Mouse (Mus musculus): ENCODE measurements around the gene Zfp819. TPM values are rescaled to one million over a fixed set of nuclear protein-coding genes. Genes with fewer than 3 reads are reported as not detected.
"Not testable (repeated sequence)": the region's sequence is repeated elsewhere in the genome, so short reads cannot be mapped to it uniquely, and the experiment has no call there.

Zfp819 gene
- polyA plus RNA-seq, 1 experiment from 2014 or later: 0.44 TPM

GRCm38 (mm10) chr7:43662804-43663203 is 55.8 kb downstream of the Zfp819 start:
- Histone ChIP-seq H3K36me3 (ENCODE audit: control insufficient read depth, insufficient read depth, low read length) (no peaks in the 10 kb centered on the region), H3K9ac (replicated peaks; ENCODE audit: low read depth, low read length) (no peak overlapping the region), H3K27ac (ENCODE audit: low read depth, low read length) (no peak overlapping the region), H3K4me3 (ENCODE audit: low read depth, low read length) (no peak overlapping the region), H3K27me3 (ENCODE audit: control insufficient read depth, insufficient read depth, low read length) (no peaks in the 10 kb centered on the region), H3K9me3 (ENCODE audit: control insufficient read depth, low read length) (no peaks in the 10 kb centered on the region), H3K4me2 (ENCODE audit: low read depth, low read length) (no peak overlapping the region), H3K4me1 (ENCODE audit: control insufficient read depth, insufficient read depth, low read length) (no peaks in the 10 kb centered on the region)
- ATAC-seq (ENCODE audit: low read depth): no peak
- WGBS: 93% methylated on average over 1 of the region's 1 CpGs

- not testable (repeated sequence) for H3K4me3 ChIP-seq (ENCODE audit: low read depth, low read length); H3K4me2 ChIP-seq (ENCODE audit: low read depth, low read length); H3K9me3 ChIP-seq (ENCODE audit: control insufficient read depth, low read length); ATAC-seq (ENCODE audit: low read depth); H3K27me3 ChIP-seq (ENCODE audit: control insufficient read depth, insufficient read depth, low read length); H3K27ac ChIP-seq (ENCODE audit: low read depth, low read length); H3K9ac ChIP-seq (replicated peaks; ENCODE audit: low read depth, low read length); H3K36me3 ChIP-seq (ENCODE audit: control insufficient read depth, insufficient read depth, low read length); H3K4me1 ChIP-seq (ENCODE audit: control insufficient read depth, insufficient read depth, low read length)
- 88% methylated on average over 4 of the region's 4 CpGs for WGBS
Observed at GRCm38 (mm10) chr7:43667221-43667620, 60.3 kb downstream of the Zfp819 start.

Other genes starting within 250 kb of the Zfp819 start
- gene Siglecg, start 199.0 kb upstream of the Zfp819 start, polyA plus RNA-seq (2014; fragmentation: Nextera tagmentation; extraction: Ambion mirVana): not detected in 2 replicates
- gene Lim2, start 179.5 kb upstream of the Zfp819 start, polyA plus RNA-seq (2014; fragmentation: Nextera tagmentation; extraction: Ambion mirVana): not detected in 2 replicates
- not detected in 2 replicates for gene Nkg7, start 170.1 kb upstream of the Zfp819 start, polyA plus RNA-seq (2014; fragmentation: Nextera tagmentation; extraction: Ambion mirVana)
- not detected in 2 replicates for gene Cldnd2, start 166.4 kb upstream of the Zfp819 start, polyA plus RNA-seq (2014; fragmentation: Nextera tagmentation; extraction: Ambion mirVana)
- gene Etfb, start 163.1 kb upstream of the Zfp819 start, polyA plus RNA-seq (2014; fragmentation: Nextera tagmentation; extraction: Ambion mirVana): 107 and 129 TPM in 2 replicates
- gene Gm45233, start 163.0 kb upstream of the Zfp819 start, polyA plus RNA-seq (2014; fragmentation: Nextera tagmentation; extraction: Ambion mirVana): 0.27 and 0.41 TPM in 2 replicates
- gene Vsig10l, start 144.0 kb upstream of the Zfp819 start, polyA plus RNA-seq (2014; fragmentation: Nextera tagmentation; extraction: Ambion mirVana): 13.6 and 15.4 TPM in 2 replicates
- gene Iglon5, start 117.1 kb upstream of the Zfp819 start, polyA plus RNA-seq (2014; fragmentation: Nextera tagmentation; extraction: Ambion mirVana): 9.8 and 14.6 TPM in 2 replicates
- gene 4931406B18Rik, start 101.2 kb upstream of the Zfp819 start, polyA plus RNA-seq (2014; fragmentation: Nextera tagmentation; extraction: Ambion mirVana): 0.05 TPM in 1 of 2 replicates, not detected in the other
- gene Cd33, start 62.7 kb upstream of the Zfp819 start, polyA plus RNA-seq (2014; fragmentation: Nextera tagmentation; extraction: Ambion mirVana): 0.87 and 1.3 TPM in 2 replicates
- 7.8 and 10.7 TPM in 2 replicates for gene Zfp658, start 44.9 kb upstream of the Zfp819 start, polyA plus RNA-seq (2014; fragmentation: Nextera tagmentation; extraction: Ambion mirVana)
- 16.5 and 19.8 TPM in 2 replicates for gene Zfp719, start 27.6 kb upstream of the Zfp819 start, polyA plus RNA-seq (2014; fragmentation: Nextera tagmentation; extraction: Ambion mirVana)
- 0.13 and 0.20 TPM in 2 replicates for gene Ceacam18, start 27.5 kb downstream of the Zfp819 start, polyA plus RNA-seq (2014; fragmentation: Nextera tagmentation; extraction: Ambion mirVana)
- 0.15 and 0.33 TPM in 2 replicates for gene Siglece, start 53.0 kb downstream of the Zfp819 start, polyA plus RNA-seq (2014; fragmentation: Nextera tagmentation; extraction: Ambion mirVana)
- gene Ctu1, start 64.8 kb downstream of the Zfp819 start, polyA plus RNA-seq (2014; fragmentation: Nextera tagmentation; extraction: Ambion mirVana): 14.4 and 15.0 TPM in 2 replicates
- gene Klk14, start 83.2 kb downstream of the Zfp819 start, polyA plus RNA-seq (2014; fragmentation: Nextera tagmentation; extraction: Ambion mirVana): not detected in 2 replicates
- gene Klk13, start 105.4 kb downstream of the Zfp819 start, polyA plus RNA-seq (2014; fragmentation: Nextera tagmentation; extraction: Ambion mirVana): 0.11 TPM in 1 of 2 replicates, not detected in the other
- not detected in 2 replicates for gene Klk12, start 161.7 kb downstream of the Zfp819 start, polyA plus RNA-seq (2014; fragmentation: Nextera tagmentation; extraction: Ambion mirVana)
- gene Klk11, start 167.4 kb downstream of the Zfp819 start, polyA plus RNA-seq (2014; fragmentation: Nextera tagmentation; extraction: Ambion mirVana): not detected in 2 replicates
- gene Klk10, start 173.9 kb downstream of the Zfp819 start, polyA plus RNA-seq (2014; fragmentation: Nextera tagmentation; extraction: Ambion mirVana): not detected in 2 replicates
- not detected in 2 replicates for gene Klk9, start 184.7 kb downstream of the Zfp819 start, polyA plus RNA-seq (2014; fragmentation: Nextera tagmentation; extraction: Ambion mirVana)
- gene Klk8, start 190.4 kb downstream of the Zfp819 start, polyA plus RNA-seq (2014; fragmentation: Nextera tagmentation; extraction: Ambion mirVana): 7.6 and 8.6 TPM in 2 replicates
- gene Klk7, start 204.1 kb downstream of the Zfp819 start, polyA plus RNA-seq (2014; fragmentation: Nextera tagmentation; extraction: Ambion mirVana): not detected in 2 replicates
- not detected in 2 replicates for gene Klk6, start 217.3 kb downstream of the Zfp819 start, polyA plus RNA-seq (2014; fragmentation: Nextera tagmentation; extraction: Ambion mirVana)
- gene Klk5, start 234.8 kb downstream of the Zfp819 start, polyA plus RNA-seq (2014; fragmentation: Nextera tagmentation; extraction: Ambion mirVana): not detected in 2 replicates